Mouse (Mus musculus) heart, adult 2 months (tissue): ENCODE measurements around the gene Zfp366.
A peak's percentile ranks its signal among the peaks of the same experiment; 100 is the strongest.

ENCODE experiments used
- EP300 ChIP-seq: fragments of 200-500 bp; IDR thresholded peaks from 2 replicates; pipeline ENCODE4 v1.6.1; 2011; ENCODE audit warnings: low read depth, low read length, control low read depth; ENCODE audit not compliant: insufficient read depth
- POLR2A ChIP-seq: fragments of 200-500 bp; IDR thresholded peaks from 2 replicates; pipeline ENCODE4 v1.6.1; 2011; ENCODE audit warnings: mild to moderate bottlenecking, low read depth, low read length, control low read depth; ENCODE audit not compliant: insufficient read depth

- 0 out of 2 replicates have a peak, but pooled peaks have one; percentile 55 for TF ChIP-seq EP300
- no peak for TF ChIP-seq POLR2A
These were observed 950 bp downstream of the Zfp366 start for GRCm38 (mm10) chr13:99185573-99185972.
